21 mouse cellular contexts compared by ENCODE assay signal in the genomic region with DNA sequence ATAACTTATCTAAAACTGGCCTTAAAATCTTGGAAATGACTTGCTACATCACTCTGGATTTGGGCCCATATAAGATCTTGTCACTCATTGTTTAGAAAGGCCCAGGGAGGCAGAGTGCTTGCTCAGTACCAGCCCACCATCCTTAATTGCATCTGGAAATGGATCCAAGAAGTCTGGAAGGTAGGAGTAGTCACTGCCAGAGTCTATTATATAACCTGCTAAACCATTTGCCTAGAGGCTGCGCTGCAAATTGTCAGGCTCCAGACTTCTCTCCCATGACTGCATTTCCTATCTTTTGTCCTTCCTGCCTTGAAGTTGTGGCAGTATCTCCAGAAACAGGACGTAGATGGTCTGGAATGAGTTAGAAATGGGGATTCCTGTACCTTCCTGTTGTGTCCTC. TPM values are rescaled to one million over a fixed set of nuclear protein-coding genes. Genes with fewer than 3 reads are reported as not detected.
DNase-seq lines count a peak whose midpoint lies in the region.
"Had no signal": no experiment of that assay in that cellular context is flagged by ENCODE, and none has a peak within 500 bp of the region (broad histone marks: within the 10 kb centered on the region; RNA-seq: fewer than 3 reads in every experiment).

No protein-coding gene starts in this region.

- peak; percentile 35 to 66 for DNase-seq in frontal cortex, postnatal 36 days (ENCODE audit: low spot score in 2 of 2)
- DNase-seq in frontal cortex, postnatal 14 days (ENCODE audit: low spot score in 2 of 2): no peak
- DNase-seq in left cerebral cortex, adult 11 months (ENCODE audit: low spot score): peak; percentile 43
- no peak for DNase-seq in left cerebral cortex, postnatal 4 days
- DNase-seq in right cerebral cortex, postnatal 25 days: peak; percentile 31
- DNase-seq in right cerebral cortex, postnatal 14 days: no peak
- DNase-seq in telencephalon, adult 2 months (ENCODE audit: low read depth, low spot score): peak; percentile 54
- DNase-seq: adrenal gland, adult 2 months; B cell, adult 2 months; cerebellum, adult 8-10 months; gastrocnemius, postnatal 36 days; kidney, adult 18-20 months; kidney, postnatal 4 days had no signal

- intact Hi-C loops in left cerebral cortex, postnatal 4 days (cut with DNase I): no loop called here

RNA-seq across cellular contexts. Expression of gene Gm17482, which starts 17.0 kb away (rescaled TPM):
- total RNA-seq in left cerebral cortex, postnatal 4 days (2021): not detected
- total RNA-seq: adrenal gland, adult 2 months; adrenal gland, postnatal 4 days; CH12.LX; G1E; gastrocnemius, adult 18-20 months; gastrocnemius, postnatal 36 days; heart, postnatal 25 days; layer of hippocampus, postnatal 10 days; liver, adult 2 months; midbrain, postnatal 0 days had no signal

RNA-seq across cellular contexts. Expression of gene Timp4, which starts 41.8 kb away (rescaled TPM):
- total RNA-seq in left cerebral cortex, postnatal 4 days (2021): 1 to 10 TPM; 3.9 to 4.1 TPM
- total RNA-seq: CH12.LX; liver, adult 2 months had no signal

Comparison
In these comparisons a context has a peak if more than half of its experiments do, and no peak if none do; other contexts are left out.
1. DNase-seq: peak in frontal cortex, postnatal 36 days (2 of 2), left cerebral cortex, adult 11 months (single experiment), right cerebral cortex, postnatal 25 days (single experiment) and telencephalon, adult 2 months (single experiment); none in frontal cortex, postnatal 14 days (0 of 2), left cerebral cortex, postnatal 4 days (single experiment) and right cerebral cortex, postnatal 14 days (single experiment).